Mouse (Mus musculus) liver, adult 2 months (tissue): ENCODE measurements around the gene A830031A19Rik.

ENCODE experiments used
- CTCF ChIP-seq: fragments of 200-500 bp; IDR thresholded peaks from 2 replicates; pipeline ENCODE4 v1.5.1; 2011; ENCODE audit warnings: low read depth, low read length, control low read depth
- POLR2A ChIP-seq: fragments of 200-500 bp; IDR thresholded peaks from 2 replicates; pipeline ENCODE4 v1.6.1; 2011; ENCODE audit warnings: low read length, control low read depth; ENCODE audit not compliant: insufficient read depth; ENCODE audit errors: extremely low read depth

GRCm38 (mm10) chr11:24016049-24016448, 58.8 kb downstream of the A830031A19Rik start:
- no peak for TF ChIP-seq POLR2A
- no peak for TF ChIP-seq CTCF
